ENCODE assay signal across 13 mouse cellular contexts in genomic region chrX:53669557-53670270, GRCm38 (mm10). TPM values are rescaled to one million over a fixed set of nuclear protein-coding genes. Genes with fewer than 3 reads are reported as not detected.
DNase-seq lines count a peak whose midpoint lies in the region; ATAC-seq and TF ChIP-seq lines count a peak whose summit lies in the region.
"Not testable (repeated sequence)": the region's sequence is repeated elsewhere in the genome, so short reads cannot be mapped to it uniquely, and the experiment has no call there.
"Had no signal": no experiment of that assay in that cellular context is flagged by ENCODE, and none has a peak within 500 bp of the region (broad histone marks: within the 10 kb centered on the region; RNA-seq: fewer than 3 reads in every experiment).

No protein-coding gene starts in this region.

- H3K4me2 ChIP-seq in forebrain, embryonic 16.5 days (ENCODE audit: low read length), result peak overlapping the region; percentile 32
- H3K4me2 ChIP-seq in intestine, embryonic 16.5 days (ENCODE audit: low read depth, low read length); stomach, embryonic 16.5 days (ENCODE audit: low read depth, low read length): not testable (repeated sequence)
- H3K4me2 ChIP-seq in limb, embryonic 14.5 days (replicated peaks; ENCODE audit: low read depth, low read length, severe bottlenecking), result peak overlapping the region; percentile 26; the same call in 1 of the 2 replicates
- H3K4me2 ChIP-seq in midbrain, postnatal 0 days (ENCODE audit: low read depth, low read length, poor library complexity, severe bottlenecking), result peak overlapping the region; percentile 26; the same call in 1 of the 2 replicates

- DNase-seq in embryonic facial prominence, embryonic 10.5 days (ENCODE audit: low spot score); limb, embryonic 14.5 days (ENCODE audit: low spot score); midbrain, postnatal 0 days (ENCODE audit: low spot score): not testable (repeated sequence)
- DNase-seq in lung, postnatal 10 days, result peak; percentile 3

- H3K36me3 ChIP-seq in embryonic facial prominence, embryonic 10.5 days (replicated peaks); forebrain, embryonic 16.5 days (ENCODE audit: control insufficient read depth, insufficient read depth); intestine, embryonic 16.5 days (ENCODE audit: control insufficient read depth, insufficient read depth, low read length); limb, embryonic 14.5 days (ENCODE audit: control insufficient read depth, insufficient read depth, low read length); midbrain, postnatal 0 days (ENCODE audit: insufficient read depth, low read length); stomach, embryonic 16.5 days (ENCODE audit: control insufficient read depth, insufficient read depth, low read length): not testable (repeated sequence)

- H3K4me1 ChIP-seq in embryonic facial prominence, embryonic 10.5 days; forebrain, embryonic 16.5 days (replicated peaks; ENCODE audit: control insufficient read depth, insufficient read depth, low read length); intestine, embryonic 16.5 days (ENCODE audit: control insufficient read depth, insufficient read depth, low read length); limb, embryonic 14.5 days (ENCODE audit: control insufficient read depth, insufficient read depth, low read length); midbrain, postnatal 0 days (ENCODE audit: insufficient read depth, low read length); stomach, embryonic 16.5 days (ENCODE audit: control insufficient read depth, insufficient read depth, low read length): not testable (repeated sequence)

- H3K4me3 ChIP-seq in embryonic facial prominence, embryonic 10.5 days, result peak overlapping the region; percentile 46
- H3K4me3 ChIP-seq in forebrain, embryonic 16.5 days (replicated peaks; ENCODE audit: low read length), result peak overlapping the region; percentile 39
- H3K4me3 ChIP-seq in intestine, embryonic 16.5 days (ENCODE audit: low read length), result peak overlapping the region; percentile 35
- peak overlapping the region; percentile 28 for H3K4me3 ChIP-seq in limb, embryonic 14.5 days (replicated peaks; ENCODE audit: low read length)
- peak overlapping the region; percentile 24; the same call in 1 of the 2 replicates for H3K4me3 ChIP-seq in midbrain, postnatal 0 days (ENCODE audit: low read depth, low read length)
- peak overlapping the region; percentile 36 for H3K4me3 ChIP-seq in stomach, embryonic 16.5 days (replicated peaks; ENCODE audit: low read length)

- not testable (repeated sequence) for H3K27ac ChIP-seq in embryonic facial prominence, embryonic 10.5 days (replicated peaks); forebrain, embryonic 16.5 days (ENCODE audit: low read length); intestine, embryonic 16.5 days (ENCODE audit: low read length); limb, embryonic 14.5 days (replicated peaks; ENCODE audit: low read depth, low read length); midbrain, postnatal 0 days (ENCODE audit: low read depth, low read length); stomach, embryonic 16.5 days (ENCODE audit: low read length)

- H3K9ac ChIP-seq in forebrain, embryonic 16.5 days (replicated peaks; ENCODE audit: low read depth, low read length); intestine, embryonic 16.5 days (ENCODE audit: low read depth, low read length); limb, embryonic 14.5 days (ENCODE audit: low read depth, low read length, severe bottlenecking); midbrain, postnatal 0 days (replicated peaks; ENCODE audit: low read length, poor library complexity, severe bottlenecking); stomach, embryonic 16.5 days (ENCODE audit: low read length): not testable (repeated sequence)

- ATAC-seq in forebrain, embryonic 16.5 days, result peak; percentile 59
- peak; percentile 56 to 63 for ATAC-seq in hematopoietic stem cell, adult 5-6 weeks (replicated peaks in 1 of 2; ENCODE audit: insufficient read depth in 1 of 2, low FRiP score in 2 of 2, low TSS enrichment in 1 of 2, low read depth in 1 of 2, poor library complexity in 2 of 2, severe bottlenecking in 2 of 2)
- peak; percentile 71 for ATAC-seq in intestine, embryonic 16.5 days
- peak; percentile 41; the same call in 1 of the 2 replicates for ATAC-seq in limb, embryonic 14.5 days (ENCODE audit: low FRiP score, low read depth)
- peak; percentile 53 for ATAC-seq in midbrain, postnatal 0 days (ENCODE audit: low FRiP score)
- peak; percentile 44 for ATAC-seq in stomach, embryonic 16.5 days (ENCODE audit: insufficient read depth, low FRiP score)

- not testable (repeated sequence) for H3K9me3 ChIP-seq in embryonic facial prominence, embryonic 10.5 days; forebrain, embryonic 16.5 days (ENCODE audit: control insufficient read depth, low read length); intestine, embryonic 16.5 days (ENCODE audit: control insufficient read depth, low read length); limb, embryonic 14.5 days (ENCODE audit: control insufficient read depth, low read length); midbrain, postnatal 0 days (ENCODE audit: low read length); stomach, embryonic 16.5 days (replicated peaks; ENCODE audit: control insufficient read depth, low read length)

- TF ChIP-seq POLR2A in limb, embryonic 14.5 days (IDR thresholded peaks at IDR 0.05; ENCODE audit: borderline replicate concordance, extremely low read depth, insufficient read depth, insufficient read length), result not testable (repeated sequence)

- H3K27me3 ChIP-seq in embryonic facial prominence, embryonic 10.5 days (replicated peaks; ENCODE audit: low read depth, poor library complexity, severe bottlenecking); forebrain, embryonic 16.5 days (replicated peaks; ENCODE audit: control insufficient read depth, insufficient read depth, low read length); intestine, embryonic 16.5 days (replicated peaks; ENCODE audit: control insufficient read depth, insufficient read depth, low read length); limb, embryonic 14.5 days (ENCODE audit: control insufficient read depth, insufficient read depth, low read length); midbrain, postnatal 0 days (ENCODE audit: insufficient read depth, low read length); stomach, embryonic 16.5 days (ENCODE audit: control insufficient read depth, insufficient read depth, low read length): not testable (repeated sequence)

- not testable (repeated sequence) for TF ChIP-seq CTCF in midbrain, postnatal 0 days (IDR thresholded peaks at IDR 0.05)

- WGBS in embryonic facial prominence, embryonic 10.5 days, result no CpG with 5 or more reads among the region's 36 CpGs
- no CpG with 5 or more reads among the region's 36 CpGs for WGBS in forebrain, embryonic 16.5 days
- WGBS in intestine, embryonic 16.5 days, result no CpG with 5 or more reads among the region's 36 CpGs
- WGBS in limb, embryonic 14.5 days, result no CpG with 5 or more reads among the region's 36 CpGs
- WGBS in midbrain, postnatal 0 days, result no CpG with 5 or more reads among the region's 36 CpGs
- no CpG with 5 or more reads among the region's 36 CpGs for whole genome bisulfite sequencing in stomach, embryonic 16.5 days

RNA-seq across cellular contexts. Expression of gene Rtl8b, which starts 0.5 kb away (rescaled TPM):
- 46.4 and 47.1 TPM in 2 replicates for polyA plus RNA-seq in embryonic facial prominence, embryonic 10.5 days (2016; fragmentation: Nextera tagmentation; extraction: Ambion mirVana)
- 112 and 119 TPM in 2 replicates for polyA plus RNA-seq in forebrain, embryonic 16.5 days (2015; fragmentation: Nextera tagmentation; extraction: Ambion mirVana)
- total RNA-seq in hematopoietic stem cell, adult 5-6 weeks (2017), result 5.0 and 6.6 TPM in 2 replicates
- 35.4 TPM in 2 replicates for polyA plus RNA-seq in intestine, embryonic 16.5 days (2015; fragmentation: Nextera tagmentation; extraction: Ambion mirVana)
- 117 and 144 TPM in 2 replicates for polyA plus RNA-seq in limb, embryonic 14.5 days (2012; rRNA removed)
- 66.0 and 69.5 TPM in 2 replicates for polyA plus RNA-seq in limb, embryonic 14.5 days (2014; fragmentation: Nextera tagmentation; extraction: Ambion mirVana)
- 323 and 356 TPM in 2 replicates for total RNA-seq in midbrain, postnatal 0 days (2014; rRNA removed)
- 268 and 275 TPM in 2 replicates for polyA plus RNA-seq in midbrain, postnatal 0 days (2015; fragmentation: Nextera tagmentation; extraction: Ambion mirVana)
- 30.5 and 35.6 TPM in 2 replicates for polyA plus RNA-seq in stomach, embryonic 16.5 days (2015; fragmentation: Nextera tagmentation; extraction: Ambion mirVana)

RNA-seq across cellular contexts. Expression of gene Rtl8a, which starts 26.2 kb away (rescaled TPM):
- 44.2 and 50.6 TPM in 2 replicates for polyA plus RNA-seq in embryonic facial prominence, embryonic 10.5 days (2016; fragmentation: Nextera tagmentation; extraction: Ambion mirVana)
- 146 and 154 TPM in 2 replicates for polyA plus RNA-seq in forebrain, embryonic 16.5 days (2015; fragmentation: Nextera tagmentation; extraction: Ambion mirVana)
- 5.9 and 14.4 TPM in 2 replicates for total RNA-seq in hematopoietic stem cell, adult 5-6 weeks (2017)
- 43.8 and 44.8 TPM in 2 replicates for polyA plus RNA-seq in intestine, embryonic 16.5 days (2015; fragmentation: Nextera tagmentation; extraction: Ambion mirVana)
- polyA plus RNA-seq in limb, embryonic 14.5 days (2012; rRNA removed), result 99.8 and 135 TPM in 2 replicates
- 71.3 and 71.4 TPM in 2 replicates for polyA plus RNA-seq in limb, embryonic 14.5 days (2014; fragmentation: Nextera tagmentation; extraction: Ambion mirVana)
- 222 and 307 TPM in 2 replicates for total RNA-seq in midbrain, postnatal 0 days (2014; rRNA removed)
- polyA plus RNA-seq in midbrain, postnatal 0 days (2015; fragmentation: Nextera tagmentation; extraction: Ambion mirVana), result 313 and 323 TPM in 2 replicates
- polyA plus RNA-seq in stomach, embryonic 16.5 days (2015; fragmentation: Nextera tagmentation; extraction: Ambion mirVana), result 44.0 and 44.7 TPM in 2 replicates

RNA-seq across cellular contexts. Expression of gene 4930502E18Rik, which starts 54.9 kb away (rescaled TPM):
- 0.20 and 0.58 TPM in 2 replicates for polyA plus RNA-seq in embryonic facial prominence, embryonic 10.5 days (2016; fragmentation: Nextera tagmentation; extraction: Ambion mirVana)
- polyA plus RNA-seq in forebrain, embryonic 16.5 days (2015; fragmentation: Nextera tagmentation; extraction: Ambion mirVana), result not detected in 2 replicates
- not detected in 2 replicates for total RNA-seq in hematopoietic stem cell, adult 5-6 weeks (2017)
- polyA plus RNA-seq in intestine, embryonic 16.5 days (2015; fragmentation: Nextera tagmentation; extraction: Ambion mirVana), result 0.12 TPM in 1 of 2 replicates, not detected in the other
- 0.17 and 0.31 TPM in 2 replicates for polyA plus RNA-seq in limb, embryonic 14.5 days (2012; rRNA removed)
- polyA plus RNA-seq in limb, embryonic 14.5 days (2014; fragmentation: Nextera tagmentation; extraction: Ambion mirVana), result 0.26 and 0.36 TPM in 2 replicates
- 0.38 TPM in 1 of 2 replicates, not detected in the other for total RNA-seq in midbrain, postnatal 0 days (2014; rRNA removed)
- polyA plus RNA-seq in midbrain, postnatal 0 days (2015; fragmentation: Nextera tagmentation; extraction: Ambion mirVana), result 0.45 and 0.49 TPM in 2 replicates
- 0.12 TPM in 1 of 2 replicates, not detected in the other for polyA plus RNA-seq in stomach, embryonic 16.5 days (2015; fragmentation: Nextera tagmentation; extraction: Ambion mirVana)
- total RNA-seq: gastrocnemius, postnatal 14 days; heart, postnatal 14 days; liver, adult 2 months; monocyte, adult 5-6 weeks had no signal
- polyA plus RNA-seq: liver, adult 2 months; thymus, postnatal 0 days had no signal
